ENCODE assay signal across 12 mouse cellular contexts in genomic region chr2:173977236-173978053, GRCm38 (mm10).
DNase-seq lines count a peak whose midpoint lies in the region; ATAC-seq and TF ChIP-seq lines count a peak whose summit lies in the region.
"Had no signal": no experiment of that assay in that cellular context is flagged by ENCODE, and none has a peak within 500 bp of the region (broad histone marks: within the 10 kb centered on the region; RNA-seq: fewer than 3 reads in every experiment).

No protein-coding gene starts in this region.

- H3K36me3 ChIP-seq in midbrain, embryonic 14.5 days (ENCODE audit: control insufficient read depth, insufficient read depth, low read length), result no peaks in the 10 kb centered on the region
- H3K36me3 ChIP-seq in midbrain, embryonic 15.5 days (replicated peaks), result no peaks in the 10 kb centered on the region
- H3K36me3 ChIP-seq in kidney, adult 2 months (ENCODE audit: control insufficient read depth, insufficient read depth, low read length), result no peaks in the 10 kb centered on the region
- no peaks in the 10 kb centered on the region for H3K36me3 ChIP-seq in limb, embryonic 14.5 days (ENCODE audit: control insufficient read depth, insufficient read depth, low read length)

- H3K4me3 ChIP-seq in midbrain, embryonic 14.5 days (replicated peaks; ENCODE audit: low read depth, low read length), result no peak overlapping the region
- no peak overlapping the region for H3K4me3 ChIP-seq in midbrain, embryonic 15.5 days
- H3K4me3 ChIP-seq in kidney, adult 2 months (ENCODE audit: insufficient read depth, low read depth, low read length), result no peak overlapping the region
- H3K4me3 ChIP-seq in limb, embryonic 14.5 days (replicated peaks; ENCODE audit: low read length), result no peak overlapping the region
- H3K4me3 ChIP-seq: forebrain, embryonic 13.5 days; hindbrain, embryonic 13.5 days had no signal

- H3K9ac ChIP-seq in midbrain, embryonic 14.5 days (replicated peaks; ENCODE audit: low read length), result no peak overlapping the region
- H3K9ac ChIP-seq in midbrain, embryonic 15.5 days, result no peak overlapping the region
- no peak overlapping the region for H3K9ac ChIP-seq in limb, embryonic 14.5 days (ENCODE audit: low read depth, low read length, severe bottlenecking)
- H3K9ac ChIP-seq: forebrain, embryonic 13.5 days; hindbrain, embryonic 13.5 days had no signal

- H3K27me3 ChIP-seq in midbrain, embryonic 14.5 days (ENCODE audit: control insufficient read depth, insufficient read depth, low read length), result no peaks in the 10 kb centered on the region
- H3K27me3 ChIP-seq in midbrain, embryonic 15.5 days (replicated peaks), result no peaks in the 10 kb centered on the region
- H3K27me3 ChIP-seq in kidney, adult 2 months (replicated peaks; ENCODE audit: control insufficient read depth, insufficient read depth, low read length), result no peaks in the 10 kb centered on the region
- H3K27me3 ChIP-seq in limb, embryonic 14.5 days (ENCODE audit: control insufficient read depth, insufficient read depth, low read length), result no peaks in the 10 kb centered on the region
- H3K27me3 ChIP-seq: forebrain, embryonic 13.5 days; hindbrain, embryonic 13.5 days had no signal

- no peak for TF ChIP-seq POLR2A in kidney, adult 2 months (IDR thresholded peaks at IDR 0.05; ENCODE audit: low read depth, low read length)
- no peak for TF ChIP-seq POLR2A in limb, embryonic 14.5 days (IDR thresholded peaks at IDR 0.05; ENCODE audit: borderline replicate concordance, extremely low read depth, insufficient read depth, insufficient read length)

- no peak overlapping the region for H3K27ac ChIP-seq in midbrain, embryonic 14.5 days (replicated peaks; ENCODE audit: low read depth, low read length)
- no peak overlapping the region for H3K27ac ChIP-seq in midbrain, embryonic 15.5 days
- peak overlapping the region; percentile 99 for H3K27ac ChIP-seq in kidney, adult 2 months (ENCODE audit: insufficient read depth, low read depth, low read length)
- peak overlapping the region; percentile 59 for H3K27ac ChIP-seq in limb, embryonic 14.5 days (replicated peaks; ENCODE audit: low read depth, low read length)
- H3K27ac ChIP-seq: forebrain, embryonic 13.5 days; hindbrain, embryonic 13.5 days; macrophage had no signal

- ATAC-seq in midbrain, embryonic 14.5 days (ENCODE audit: low FRiP score, low TSS enrichment), result no peak
- no peak for ATAC-seq in midbrain, embryonic 15.5 days (replicated peaks)
- ATAC-seq in limb, embryonic 14.5 days (ENCODE audit: low FRiP score, low read depth), result no peak
- no peak for ATAC-seq in erythroid progenitor cell, adult 5-6 weeks (replicated peaks; ENCODE audit: low FRiP score, poor library complexity, severe bottlenecking)
- ATAC-seq: forebrain, embryonic 13.5 days had no signal

- DNase-seq in midbrain, embryonic 14.5 days, result peak; percentile 11
- DNase-seq in kidney, adult 2 months, result peak; percentile 82
- no peak for DNase-seq in limb, embryonic 14.5 days (ENCODE audit: low spot score)
- no peak for DNase-seq in adrenal gland, adult 18-20 months (ENCODE audit: low spot score in 2 of 2)
- DNase-seq in spleen, adult 12 weeks (ENCODE audit: low spot score), result no peak
- DNase-seq: heart, adult 18-20 months; right cerebral cortex, adult 18-20 months had no signal

- WGBS in midbrain, embryonic 14.5 days, result 20% methylated on average over 12 of the region's 12 CpGs
- 20% methylated on average over 12 of the region's 12 CpGs for whole genome bisulfite sequencing in midbrain, embryonic 15.5 days
- WGBS in kidney, adult 2 months, result 30% methylated on average over 12 of the region's 12 CpGs
- 14% methylated on average over 12 of the region's 12 CpGs for WGBS in limb, embryonic 14.5 days

- peaks cover 25% of the 10 kb centered on the region for H3K9me3 ChIP-seq in midbrain, embryonic 14.5 days (ENCODE audit: control insufficient read depth, low read length)
- peaks cover 11% of the 10 kb centered on the region; the same call in 1 of the 2 replicates for H3K9me3 ChIP-seq in midbrain, embryonic 15.5 days
- 0 out of 2 replicates have a peak, but pooled peaks cover 5% of the 10 kb centered on the region for H3K9me3 ChIP-seq in limb, embryonic 14.5 days (ENCODE audit: control insufficient read depth, low read length)

- no peak for TF ChIP-seq CTCF in kidney, adult 2 months (conservative IDR thresholded peaks at IDR 0.05; ENCODE audit: insufficient read depth, insufficient read length, low read depth, low read length)

- H3K4me1 ChIP-seq in midbrain, embryonic 14.5 days (ENCODE audit: control insufficient read depth, insufficient read depth, low read length), result no peaks in the 10 kb centered on the region
- no peaks in the 10 kb centered on the region for H3K4me1 ChIP-seq in midbrain, embryonic 15.5 days
- H3K4me1 ChIP-seq in kidney, adult 2 months (ENCODE audit: control insufficient read depth, insufficient read depth, low read length), result peaks cover 30% of the 10 kb centered on the region
- H3K4me1 ChIP-seq in limb, embryonic 14.5 days (ENCODE audit: control insufficient read depth, insufficient read depth, low read length), result peaks cover 31% of the 10 kb centered on the region
- H3K4me1 ChIP-seq: forebrain, embryonic 13.5 days; hindbrain, embryonic 13.5 days had no signal

- H3K4me2 ChIP-seq in midbrain, embryonic 14.5 days (ENCODE audit: low read length), result no peak overlapping the region
- H3K4me2 ChIP-seq in midbrain, embryonic 15.5 days, result no peak overlapping the region
- H3K4me2 ChIP-seq in limb, embryonic 14.5 days (replicated peaks; ENCODE audit: low read depth, low read length, severe bottlenecking), result no peak overlapping the region
- H3K4me2 ChIP-seq: forebrain, embryonic 13.5 days; hindbrain, embryonic 13.5 days had no signal

Comparison
In these comparisons a context has a peak if more than half of its experiments do, and no peak if none do; other contexts are left out.
1. DNase-seq: peak in midbrain, embryonic 14.5 days (single experiment) and kidney, adult 2 months (single experiment); none in limb, embryonic 14.5 days (single experiment), adrenal gland, adult 18-20 months (0 of 2) and spleen, adult 12 weeks (single experiment).
2. H3K27ac ChIP-seq: peak in kidney, adult 2 months (single experiment) and limb, embryonic 14.5 days (single experiment); none in midbrain, embryonic 14.5 days (single experiment) and midbrain, embryonic 15.5 days (single experiment).